Mouse (Mus musculus): ENCODE measurements around the gene Hoxa5. TPM values are rescaled to one million over a fixed set of nuclear protein-coding genes. Genes with fewer than 3 reads are reported as not detected.

The Hoxa5 gene
- polyA plus RNA-seq, 1 experiment = 1.6 TPM

DNA sequence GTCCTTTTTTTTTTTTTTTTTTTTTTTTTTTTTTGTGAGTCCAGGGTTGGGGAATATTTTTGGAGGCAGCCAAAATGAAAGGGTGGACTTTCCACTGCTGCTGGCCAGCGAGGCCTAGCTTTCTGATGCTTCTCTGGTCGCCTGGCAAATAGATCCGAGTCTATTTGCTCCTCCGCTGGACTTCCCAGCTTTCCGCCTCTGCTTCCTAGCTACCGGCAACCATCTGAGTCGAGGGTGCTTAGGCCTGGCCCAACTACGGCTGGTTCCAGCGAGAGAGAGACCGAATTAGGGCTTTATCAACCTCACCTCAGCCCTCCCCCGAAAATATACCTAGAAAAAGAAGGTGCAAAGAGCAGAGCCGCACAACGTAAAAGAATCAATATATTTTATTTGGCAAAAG is 18.3 kb upstream of the Hoxa5 start:
- Histone ChIP-seq H3K4me2 (ENCODE audit: low read depth) (peak overlapping the region; percentile 97), H3K79me2 (ENCODE audit: control insufficient read depth, insufficient read depth) (peaks cover 55% of the 10 kb centered on the region), H3ac (ENCODE audit: control insufficient read depth, insufficient read length) (peak overlapping the region; percentile 84), H3K27me3 (ENCODE audit: control insufficient read depth, insufficient read depth, insufficient read length) (no peaks in the 10 kb centered on the region), H3K36me3 (ENCODE audit: control insufficient read depth, insufficient read depth) (no peaks in the 10 kb centered on the region), H3K4me3 (peak overlapping the region; percentile 89)
- no peak for TF ChIP-seq SRF (IDR thresholded peaks at IDR 0.05; ENCODE audit: control insufficient read depth, insufficient read length, low read depth)
- no peak for TF ChIP-seq USF1 (IDR thresholded peaks at IDR 0.05; ENCODE audit: low read depth)

DNA sequence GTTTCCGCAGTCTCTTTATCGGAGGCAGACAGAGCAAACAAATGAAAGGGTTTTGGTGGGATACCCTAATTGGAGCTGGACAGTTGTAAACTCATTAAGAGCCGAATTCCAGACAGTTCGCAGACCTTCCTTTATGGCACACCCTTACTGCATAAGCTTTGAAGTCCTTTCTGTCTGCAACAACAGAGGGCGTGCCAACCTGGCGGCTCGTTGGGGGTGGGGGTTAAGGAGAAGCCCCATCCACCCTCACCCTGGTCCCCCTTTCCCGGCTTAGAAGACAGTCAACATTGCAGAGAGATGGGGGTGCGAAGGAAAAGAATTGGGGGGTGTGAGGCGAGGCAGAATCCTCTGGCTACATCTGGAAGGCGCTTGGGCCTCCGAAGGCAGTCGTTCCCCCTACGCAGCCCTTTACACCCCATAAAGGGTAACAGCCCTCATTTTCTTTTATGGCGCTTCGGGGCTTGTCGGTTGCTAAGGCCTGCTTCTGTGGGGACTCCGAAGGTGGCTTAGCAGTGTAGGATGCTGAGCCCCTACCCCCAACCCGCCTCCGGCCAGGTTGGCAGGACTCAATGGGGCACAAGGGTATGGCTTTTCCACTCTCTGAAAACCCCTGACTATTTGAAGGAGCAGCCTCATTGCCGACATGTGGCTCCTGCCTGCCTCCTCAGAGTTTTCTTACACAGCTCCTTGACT is 17.8 kb upstream of the Hoxa5 start:
- TF ChIP-seq REST (IDR thresholded peaks at IDR 0.05; ENCODE audit: insufficient read depth, insufficient read length) (no peak), CEBPB (IDR thresholded peaks at IDR 0.05; ENCODE audit: insufficient read depth, poor library complexity, severe bottlenecking) (no peak), POLR2AphosphoS2 (IDR thresholded peaks at IDR 0.05; ENCODE audit: insufficient read length, low read depth) (peak; percentile 28), SRF (IDR thresholded peaks at IDR 0.05; ENCODE audit: control insufficient read depth, insufficient read length, low read depth) (no peak), MAX (IDR thresholded peaks at IDR 0.05; ENCODE audit: low read depth) (no peak)
- no peaks in the 10 kb centered on the region for H3K27me3 ChIP-seq (ENCODE audit: control insufficient read depth, insufficient read depth, insufficient read length)
- no peaks in the 10 kb centered on the region for H3K36me3 ChIP-seq (ENCODE audit: control insufficient read depth, insufficient read depth)
- H3K4me3 ChIP-seq = peak overlapping the region; percentile 89
- H3K79me2 ChIP-seq (ENCODE audit: control insufficient read depth, insufficient read depth) = peaks cover 49% of the 10 kb centered on the region
- peak overlapping the region; percentile 84 for H3ac ChIP-seq (ENCODE audit: control insufficient read depth, insufficient read length)
- peak overlapping the region; percentile 97 for H3K4me2 ChIP-seq (ENCODE audit: low read depth)

DNA sequence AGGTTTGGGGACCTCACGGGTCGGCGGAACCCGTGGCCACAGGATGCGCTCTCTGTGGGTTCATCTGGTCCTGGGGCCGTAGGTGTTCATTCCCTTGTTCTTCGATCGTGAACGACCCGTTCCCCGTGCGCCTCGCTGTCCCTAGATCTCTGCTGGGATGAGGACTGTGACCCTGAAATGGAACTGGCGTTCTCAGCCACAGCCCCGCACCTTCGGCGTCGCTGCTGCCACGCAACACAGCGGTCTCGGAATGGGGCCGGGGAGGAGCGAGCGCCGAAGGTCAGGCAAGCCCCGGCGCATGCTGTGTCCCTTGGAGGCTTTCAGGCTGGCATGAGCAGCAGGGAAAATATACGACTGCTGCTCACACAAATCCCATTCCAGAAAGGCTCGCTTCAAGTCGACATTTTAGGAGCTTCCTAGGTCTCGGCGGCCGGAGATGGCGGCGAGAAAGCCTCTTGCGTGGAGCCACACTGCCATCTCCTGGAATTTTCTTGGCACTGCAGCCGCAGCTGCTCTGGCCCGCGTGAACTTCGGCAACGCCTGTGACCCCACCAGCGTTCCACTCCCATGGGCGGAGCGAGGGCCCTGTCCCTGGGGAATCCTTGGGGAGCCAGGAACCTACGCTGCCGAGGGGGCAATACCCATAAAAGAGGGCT is 17.1 kb upstream of the Hoxa5 start, which contains the start of gene Hoxa7:
Hoxa7 (minus strand) TSS at position 518 of the 656 bp plus-strand sequence.
- no peaks in the 10 kb centered on the region for H3K36me3 ChIP-seq (ENCODE audit: control insufficient read depth, insufficient read depth)
- peak within 1 kb of the TSS; percentile 97 for H3K4me2 ChIP-seq (ENCODE audit: low read depth)
- H3K27me3 ChIP-seq (ENCODE audit: control insufficient read depth, insufficient read depth, insufficient read length) = no peaks in the 10 kb centered on the region
- H3ac ChIP-seq (ENCODE audit: control insufficient read depth, insufficient read length) = peak within 1 kb of the TSS; percentile 84
- peaks cover 44% of the 10 kb centered on the region for H3K79me2 ChIP-seq (ENCODE audit: control insufficient read depth, insufficient read depth)
- TF ChIP-seq USF1 (IDR thresholded peaks at IDR 0.05; ENCODE audit: low read depth) (no peak), MAX (IDR thresholded peaks at IDR 0.05; ENCODE audit: low read depth) (no peak), MYOD1 (IDR thresholded peaks at IDR 0.05; ENCODE audit: control insufficient read depth in 1 of 3, insufficient read length in 2 of 3, low read depth in 2 of 3) (peak in 2 of 3 experiments; percentile 82 to 89), TCF3 (IDR thresholded peaks at IDR 0.05; ENCODE audit: insufficient read length, low read depth) (no peak), POLR2AphosphoS2 (IDR thresholded peaks at IDR 0.05; ENCODE audit: insufficient read length, low read depth) (no peak), POLR2A (IDR thresholded peaks at IDR 0.05; ENCODE audit: insufficient read length, low read depth) (peak; percentile 34), REST (IDR thresholded peaks at IDR 0.05; ENCODE audit: insufficient read depth, insufficient read length) (no peak), SRF (IDR thresholded peaks at IDR 0.05; ENCODE audit: control insufficient read depth, insufficient read length, low read depth) (peak; percentile 37), TCF12 (IDR thresholded peaks at IDR 0.05; ENCODE audit: insufficient read depth, poor library complexity, severe bottlenecking) (no peak), CEBPB (IDR thresholded peaks at IDR 0.05; ENCODE audit: insufficient read depth, poor library complexity, severe bottlenecking) (no peak), E2F4 (IDR thresholded peaks at IDR 0.05; ENCODE audit: insufficient read depth) (no peak), MYOG (IDR thresholded peaks at IDR 0.05; ENCODE audit: control insufficient read depth in 1 of 3, insufficient read depth in 1 of 3, insufficient read length in 2 of 3, low read depth in 2 of 3) (peak; percentile 77 to 90 (median 82))
- peak within 1 kb of the TSS; percentile 89 for H3K4me3 ChIP-seq

DNA sequence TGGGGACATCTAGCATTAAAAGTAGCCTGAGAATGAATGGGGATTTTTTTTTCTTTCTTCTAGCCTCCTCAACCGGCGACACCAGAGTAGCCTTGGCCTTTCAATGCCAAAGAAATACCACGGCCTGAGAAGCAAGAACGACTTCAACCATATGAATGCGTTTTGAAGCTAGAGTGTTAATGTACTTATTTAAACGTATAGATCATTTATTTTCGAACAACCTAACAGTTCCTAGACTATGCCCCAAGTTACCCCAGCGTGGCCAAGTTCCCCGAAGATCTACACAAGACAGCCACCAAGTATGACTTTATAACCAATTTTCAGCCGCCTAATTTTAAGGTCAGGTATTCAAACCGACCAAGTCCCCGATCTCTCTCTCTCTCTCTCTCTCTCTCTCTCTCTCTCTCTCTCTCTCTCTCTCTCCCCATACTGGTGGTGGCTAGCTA is 16.5 kb upstream of the Hoxa5 start:
- no peaks in the 10 kb centered on the region for H3K27me3 ChIP-seq (ENCODE audit: control insufficient read depth, insufficient read depth, insufficient read length)
- H3K79me2 ChIP-seq (ENCODE audit: control insufficient read depth, insufficient read depth) = peaks cover 48% of the 10 kb centered on the region
- peak overlapping the region; percentile 84 for H3ac ChIP-seq (ENCODE audit: control insufficient read depth, insufficient read length)
- peak overlapping the region; percentile 89 for H3K4me3 ChIP-seq
- no peaks in the 10 kb centered on the region for H3K36me3 ChIP-seq (ENCODE audit: control insufficient read depth, insufficient read depth)
- H3K4me2 ChIP-seq (ENCODE audit: low read depth) = peak overlapping the region; percentile 88
- TF ChIP-seq MAX (IDR thresholded peaks at IDR 0.05; ENCODE audit: low read depth) = no peak
- no peak for TF ChIP-seq MYOG (IDR thresholded peaks at IDR 0.05; ENCODE audit: control insufficient read depth in 1 of 3, insufficient read depth in 1 of 3, insufficient read length in 2 of 3, low read depth in 2 of 3)
- no peak for TF ChIP-seq TCF12 (IDR thresholded peaks at IDR 0.05; ENCODE audit: insufficient read depth, poor library complexity, severe bottlenecking)

DNA sequence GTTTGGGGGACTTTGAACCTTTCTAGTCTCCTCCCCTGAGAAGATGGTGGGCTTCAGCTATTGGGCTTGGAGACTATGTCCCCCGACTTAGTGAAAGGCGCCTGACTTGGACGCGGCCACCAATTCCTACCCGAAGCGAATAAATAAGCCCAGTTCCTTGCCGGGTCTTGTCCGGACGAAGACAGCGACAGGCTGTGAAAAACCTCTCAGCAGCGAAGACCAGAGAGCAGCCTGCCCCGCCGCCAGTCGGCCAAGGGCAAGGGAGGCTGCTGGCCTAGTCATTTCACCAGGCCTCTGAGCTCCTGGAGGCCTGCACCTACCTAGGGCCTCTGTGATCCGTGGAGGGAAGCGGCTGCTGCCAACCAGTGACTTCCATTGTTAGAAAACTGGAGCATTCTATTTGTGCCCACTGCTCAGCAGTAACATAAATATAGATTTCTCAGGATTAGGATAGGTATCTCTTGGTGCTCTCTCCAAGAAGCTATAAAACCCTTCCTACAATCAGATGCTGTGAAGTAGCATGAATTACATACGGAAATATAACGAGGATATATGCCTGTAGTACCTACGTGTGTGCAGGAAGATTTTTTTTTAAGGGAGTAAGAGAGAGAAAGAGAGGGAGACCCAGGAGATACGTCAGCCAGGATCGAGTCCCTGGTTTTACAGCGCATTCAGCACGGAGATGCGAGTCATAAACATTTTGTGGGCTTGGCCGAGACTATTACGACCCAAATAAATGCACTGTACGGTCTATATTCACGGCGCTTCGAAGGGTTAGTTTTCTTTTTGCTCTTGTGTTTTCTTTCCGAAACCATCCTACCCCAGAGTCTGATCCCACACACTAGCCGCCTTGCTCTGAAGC is 15.8 kb upstream of the Hoxa5 start:
- peak overlapping the region; percentile 88 for H3K4me2 ChIP-seq (ENCODE audit: low read depth)
- no peaks in the 10 kb centered on the region for H3K27me3 ChIP-seq (ENCODE audit: control insufficient read depth, insufficient read depth, insufficient read length)
- TF ChIP-seq POLR2A (IDR thresholded peaks at IDR 0.05; ENCODE audit: insufficient read length, low read depth) (peak; percentile 66), REST (IDR thresholded peaks at IDR 0.05; ENCODE audit: insufficient read depth, insufficient read length) (no peak), POLR2AphosphoS2 (IDR thresholded peaks at IDR 0.05; ENCODE audit: insufficient read length, low read depth) (peak; percentile 40), MAX (IDR thresholded peaks at IDR 0.05; ENCODE audit: low read depth) (no peak), MYOD1 (IDR thresholded peaks at IDR 0.05; ENCODE audit: control insufficient read depth in 1 of 3, insufficient read length in 2 of 3, low read depth in 2 of 3) (no peak), MYOG (IDR thresholded peaks at IDR 0.05; ENCODE audit: control insufficient read depth in 1 of 3, insufficient read depth in 1 of 3, insufficient read length in 2 of 3, low read depth in 2 of 3) (no peak), SRF (IDR thresholded peaks at IDR 0.05; ENCODE audit: control insufficient read depth, insufficient read length, low read depth) (no peak), CEBPB (IDR thresholded peaks at IDR 0.05; ENCODE audit: insufficient read depth, poor library complexity, severe bottlenecking) (no peak), E2F4 (IDR thresholded peaks at IDR 0.05; ENCODE audit: insufficient read depth) (no peak)
- H3ac ChIP-seq (ENCODE audit: control insufficient read depth, insufficient read length) = peak overlapping the region; percentile 84
- peak overlapping the region; percentile 89 for H3K4me3 ChIP-seq
- peaks cover 43% of the 10 kb centered on the region for H3K79me2 ChIP-seq (ENCODE audit: control insufficient read depth, insufficient read depth)
- H3K36me3 ChIP-seq (ENCODE audit: control insufficient read depth, insufficient read depth) = no peaks in the 10 kb centered on the region
